Mouse (Mus musculus): ENCODE data around the gene Rab8a.

The Rab8a gene

GRCm38 (mm10) chr8:72210222-72210621 lies 49.2 kb downstream of the Rab8a start:
- intact Hi-C loops (cut with DNase I), result no loop called here

GRCm38 (mm10) chr8:72210710-72211109 lies 49.7 kb downstream of the Rab8a start:
- intact Hi-C loops (cut with DNase I), result no loop called here

GRCm38 (mm10) chr8:72211846-72212245 lies 50.8 kb downstream of the Rab8a start:
- intact Hi-C loops (cut with DNase I), result no loop called here

DNA sequence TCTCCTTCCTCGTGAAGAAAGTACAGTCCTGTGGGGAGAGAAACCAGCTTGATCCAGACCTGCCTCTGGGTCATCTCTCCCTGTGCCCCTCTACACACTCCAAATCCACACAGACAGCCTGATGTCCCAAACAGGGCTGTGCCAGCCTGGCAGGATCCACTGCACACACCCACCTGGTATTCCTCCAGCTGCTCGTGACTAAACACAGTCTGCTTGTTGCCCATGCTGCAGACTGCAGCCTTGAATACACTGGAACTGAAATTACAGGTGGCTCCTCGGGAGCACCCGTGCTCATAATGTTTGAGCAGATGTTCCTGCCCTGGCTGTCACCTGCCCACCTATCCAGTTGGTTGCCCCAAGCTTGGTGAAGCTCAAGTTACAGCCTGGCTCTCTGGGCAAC lies 51.8 kb downstream of the Rab8a start, which contains the start of gene Cib3:
Gene Cib3 (minus strand): TSS at position 87 of the 400 bp plus-strand sequence.
- intact Hi-C loops (cut with DNase I), result no loop called here

DNA sequence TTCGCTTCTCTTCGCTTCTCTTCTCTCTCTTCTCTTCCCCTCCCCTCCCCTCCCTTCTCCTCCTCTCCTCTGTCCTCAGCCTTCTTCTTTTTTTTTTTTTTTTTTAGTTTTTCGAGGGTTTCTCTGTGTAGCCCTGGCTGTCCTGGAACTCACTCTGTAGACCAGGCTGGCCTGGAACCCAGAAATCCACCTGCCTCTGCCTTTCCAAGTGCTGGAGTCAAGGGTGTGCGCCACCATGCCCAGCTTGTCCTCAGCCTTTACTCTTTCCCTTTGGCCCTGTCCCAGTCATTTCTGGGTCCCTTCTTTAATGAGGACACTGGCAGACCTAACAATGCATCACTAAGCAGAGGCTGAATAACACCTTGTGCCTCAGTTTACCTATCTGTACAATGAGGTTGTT lies 52.5 kb downstream of the Rab8a start, which contains the start of gene Gm11034:
Gene Gm11034 (minus strand): TSS at position 101 of the 400 bp plus-strand sequence.
- intact Hi-C loops (cut with DNase I), result no loop called here

- intact Hi-C loops (cut with DNase I), result no loop called here
Measured at GRCm38 (mm10) chr8:72215060-72215459, 54.1 kb downstream of the Rab8a start.

DNA sequence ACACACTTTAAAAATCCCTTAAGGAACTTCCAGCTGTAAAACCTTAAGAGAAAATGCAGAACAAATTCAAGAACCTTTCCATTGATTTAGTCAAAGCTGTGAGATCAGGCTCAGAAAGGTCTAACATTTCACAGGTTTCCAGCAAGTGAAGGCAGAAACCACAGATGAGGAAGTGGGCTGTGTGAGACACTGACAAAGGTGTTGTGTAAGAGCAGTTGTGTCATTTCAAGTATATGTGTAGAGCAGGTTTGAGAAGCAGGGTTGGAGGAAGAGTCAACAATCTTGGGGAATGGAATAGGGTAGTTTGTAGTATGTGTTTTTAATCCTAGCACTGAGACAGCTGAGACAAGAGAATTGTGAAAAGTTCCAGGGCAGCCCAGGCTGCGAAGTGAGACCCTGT lies 54.9 kb downstream of the Rab8a start:
- intact Hi-C loops (cut with DNase I), result no loop called here

DNA sequence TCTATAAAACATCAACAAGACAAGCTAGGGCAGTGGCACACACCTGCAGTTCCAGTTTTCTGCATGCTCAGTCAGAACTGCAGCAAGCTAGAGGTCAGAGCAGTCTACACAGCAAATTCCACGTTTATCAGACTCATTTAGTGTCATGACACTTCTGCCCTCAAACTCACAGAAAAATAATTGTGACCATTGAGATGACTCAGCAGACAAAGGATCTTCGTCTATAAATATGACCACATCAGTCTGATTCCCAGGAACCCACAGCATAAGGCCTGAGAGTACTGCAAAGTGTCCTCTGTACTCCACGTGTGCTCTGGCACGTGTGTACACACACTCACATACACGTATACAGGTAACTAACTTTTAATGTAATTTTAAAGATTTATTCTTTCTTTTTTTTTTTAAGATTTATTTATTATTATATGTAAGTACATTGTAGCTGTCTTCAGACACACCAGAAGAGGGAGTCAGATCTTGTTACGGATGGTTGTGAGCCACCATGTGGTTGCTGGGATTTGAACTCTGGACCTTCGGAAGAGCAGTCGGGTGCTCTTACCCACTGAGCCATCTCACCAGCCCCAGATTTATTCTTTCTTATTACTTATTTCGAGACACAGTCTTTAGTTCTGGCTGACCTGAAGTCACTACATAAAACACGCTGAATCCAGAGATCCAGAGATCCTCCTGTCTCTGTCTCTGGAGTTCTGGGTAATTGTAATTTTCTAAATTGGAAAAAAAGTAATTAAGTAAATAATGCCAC lies 58.0 kb downstream of the Rab8a start:
- intact Hi-C loops (cut with DNase I), result no loop called here

GRCm38 (mm10) chr8:72219541-72220363 lies 58.8 kb downstream of the Rab8a start, which contains the start of gene Fam32a:
TSS of gene Fam32a (plus strand) at chr8:72219730.
- intact Hi-C loops (cut with DNase I), result loop anchor here (5.0 kb wide), 1 partner anchor 37 kb away; no protein-coding TSS in a partner anchor

GRCm38 (mm10) chr8:72220758-72221157 lies 59.8 kb downstream of the Rab8a start:
- intact Hi-C loops (cut with DNase I), result loop anchor here (5.0 kb wide), 1 partner anchor 38 kb away; no protein-coding TSS in a partner anchor

DNA sequence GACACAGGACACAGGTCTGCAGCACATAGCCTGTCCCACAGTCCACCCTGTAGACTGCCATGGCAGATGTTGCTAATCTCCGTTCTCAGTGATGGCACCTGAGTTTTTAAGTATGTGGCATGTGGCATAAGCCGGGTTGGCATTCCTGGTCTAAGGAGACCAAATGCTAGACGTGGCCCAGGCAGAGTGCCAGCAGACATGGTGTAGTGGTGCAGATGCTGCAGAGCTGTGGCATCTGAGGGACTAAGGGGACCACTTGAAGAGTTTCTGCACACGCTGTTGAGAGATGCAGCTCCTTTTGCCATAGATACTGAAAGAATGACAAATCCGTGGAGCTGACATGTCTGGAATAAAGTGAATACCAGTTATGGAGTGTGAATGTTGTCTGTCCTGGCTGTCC lies 61.7 kb downstream of the Rab8a start:
- intact Hi-C loops (cut with DNase I), result loop anchor here (5.0 kb wide), 1 partner anchor 40 kb away; no protein-coding TSS in a partner anchor
